Mouse (Mus musculus) embryonic facial prominence, embryonic 10.5 days (tissue): ENCODE results near the gene Syncrip. TPM values are rescaled to one million over a fixed set of nuclear protein-coding genes. Genes with fewer than 3 reads are reported as not detected.

Experiments
- DNase-seq: peaks from one replicate; pipeline ENCODE4 v3.0.0-alpha.2; 2017; ENCODE audit warnings: low spot score
- H3K27ac ChIP-seq: fragments of 300-500 bp; sonication (generic); replicated peaks from 2 replicates; pipeline ENCODE4 v1.5.1; 2016; ENCODE audit warnings: mild to moderate bottlenecking
- H3K27me3 ChIP-seq: fragments of 300-500 bp; sonication (generic); replicated peaks from 2 replicates; pipeline ENCODE4 v1.6.1; 2016; ENCODE audit warnings: low read depth, mild to moderate bottlenecking; ENCODE audit not compliant: poor library complexity, severe bottlenecking
- H3K36me3 ChIP-seq: fragments of 300-500 bp; sonication (generic); replicated peaks from 2 replicates; pipeline ENCODE4 v1.6.1; 2016; ENCODE audit warnings: mild to moderate bottlenecking, moderate library complexity
- H3K4me1 ChIP-seq: fragments of 300-500 bp; sonication (generic); 2 replicates; pipeline ENCODE4 v1.6.1; 2016
- H3K4me3 ChIP-seq: fragments of 300-500 bp; sonication (generic); 2 replicates; pipeline ENCODE4 v1.5.1; 2016; ENCODE audit warnings: mild to moderate bottlenecking, moderate library complexity
- H3K9me3 ChIP-seq: fragments of 300-500 bp; sonication (generic); 2 replicates; pipeline ENCODE4 v1.6.1; 2016; ENCODE audit warnings: mild to moderate bottlenecking
- WGBS: fragments of 180-500 bp; shearing (Covaris S2); methylation state at CpG from one replicate; pipeline ENCODE4 v1.1.7; 2016; 5-methylcytosine and 5-hydroxymethylcytosine counted together
- polyA plus RNA-seq: library from polyadenylated mRNA; unstranded; fragments of >200 nt; fragmentation: Nextera tagmentation; extraction: Ambion mirVana; gene quantifications from 2 replicates; pipeline ENCODE4 v1.2.1, GENCODE M21; 2016

The Syncrip gene
- polyA plus RNA-seq, 1 experiment from 2014 or later = 133 TPM

GRCm38 (mm10) chr9:88398461-88398860 lies 83.9 kb downstream of the Syncrip start:
- Histone ChIP-seq H3K27me3 (no peaks in the 10 kb centered on the region), H3K4me3 (no peak overlapping the region), H3K36me3 (peaks cover 41% of the 10 kb centered on the region), H3K27ac (no peak overlapping the region), H3K9me3 (no peaks in the 10 kb centered on the region), H3K4me1 (no peaks in the 10 kb centered on the region)
- DNase-seq = no peak
- 83% methylated on average over 1 of the region's 1 CpGs for WGBS

Other genes with a start within 250 kb of the Syncrip start
- 1.8 and 1.9 TPM in 2 replicates for gene Nt5e, start 155.4 kb downstream of the Syncrip start, polyA plus RNA-seq
- gene Snx14, start 43.6 kb downstream of the Syncrip start, polyA plus RNA-seq = 17.9 and 18.4 TPM in 2 replicates
- 1.2 and 1.7 TPM in 2 replicates for gene Gm20537, start 26.0 kb downstream of the Syncrip start, polyA plus RNA-seq
- 7.0 and 8.5 TPM in 2 replicates for gene Zfp949, start 65.4 kb upstream of the Syncrip start, polyA plus RNA-seq
- gene Trim43a, start 98.3 kb upstream of the Syncrip start, polyA plus RNA-seq = 0.07 TPM in 1 of 2 replicates, not detected in the other
- 30.9 and 31.4 TPM in 2 replicates for gene Mthfsl, start 237.7 kb upstream of the Syncrip start, polyA plus RNA-seq
- gene Bcl2a1d, start 249.3 kb upstream of the Syncrip start, polyA plus RNA-seq = not detected in 2 replicates